Mouse (Mus musculus): Measurements from ENCODE around the gene Tas2r134.
A peak's percentile ranks its signal among the peaks of the same experiment; 100 is the strongest.

Gene Tas2r134

GRCm38 (mm10) chr2:51657684-51658083 lies 30.4 kb downstream of the Tas2r134 start:
- peak; percentile 92 for DNase-seq

- no peak for DNase-seq
These were observed 31.0 kb downstream of the Tas2r134 start for GRCm38 (mm10) chr2:51658288-51658687.

GRCm38 (mm10) chr2:51674321-51674720 lies 47.0 kb downstream of the Tas2r134 start:
- no peak for DNase-seq

All from retina, postnatal 1 day (tissue).